ENCODE assay signal across 9 mouse cellular contexts in the genomic region with DNA sequence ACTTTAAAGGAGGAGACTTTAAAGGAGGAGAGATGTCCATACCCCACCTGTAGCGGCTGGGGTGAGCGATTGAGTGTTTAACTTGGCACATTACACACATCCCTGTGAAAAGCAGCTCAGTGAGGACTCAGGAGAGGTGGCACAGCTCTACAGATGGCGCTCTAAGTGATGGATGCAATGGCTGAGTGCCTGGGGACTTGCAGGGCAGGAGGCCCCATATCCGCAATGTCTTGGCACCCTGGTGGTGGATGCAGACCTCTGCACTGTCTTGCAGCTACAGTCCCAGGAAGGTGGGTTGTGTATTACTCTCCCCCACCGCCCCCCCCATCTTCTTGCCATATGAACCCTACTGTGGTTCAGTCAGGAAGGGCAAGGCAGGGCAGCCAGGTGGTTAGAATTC. TPM values are rescaled to one million over a fixed set of nuclear protein-coding genes. Genes with fewer than 3 reads are reported as not detected.
A peak's percentile ranks its signal among the peaks of the same experiment; 100 is the strongest.
DNase-seq lines count a peak whose midpoint lies in the region; ATAC-seq and TF ChIP-seq lines count a peak whose summit lies in the region.
"Had no signal": no experiment of that assay in that cellular context is flagged by ENCODE, and none has a peak within 500 bp of the region (broad histone marks: within the 10 kb centered on the region; RNA-seq: fewer than 3 reads in every experiment).

No protein-coding gene starts in this region.

- no peak for TF ChIP-seq EP300 in stomach, postnatal 0 days (optimal IDR thresholded peaks at IDR 0.05)

- TF ChIP-seq CTCF in layer of hippocampus, adult 2 months (conservative IDR thresholded peaks at IDR 0.05) = peak; percentile 49
- peak; percentile 60 for TF ChIP-seq CTCF in stomach, postnatal 0 days (IDR thresholded peaks at IDR 0.05; ENCODE audit: low read depth)

- H3K9me3 ChIP-seq in stomach, postnatal 0 days (ENCODE audit: control insufficient read depth, low read length) = no peaks in the 10 kb centered on the region

- no peak overlapping the region for H3K4me2 ChIP-seq in stomach, postnatal 0 days (replicated peaks; ENCODE audit: low read depth)

- WGBS in stomach, postnatal 0 days = 25% methylated on average over 5 of the region's 5 CpGs

- H3K27ac ChIP-seq in layer of hippocampus, adult 2 months = no peak overlapping the region
- H3K27ac ChIP-seq in stomach, postnatal 0 days (replicated peaks) = no peak overlapping the region

- no peak for DNase-seq in layer of hippocampus, adult 2 months (ENCODE audit: low spot score in 2 of 2)
- DNase-seq in layer of hippocampus, adult 9-10 months (ENCODE audit: low spot score) = no peak
- peak; percentile 46 for DNase-seq in T-cell, adult 2 months (ENCODE audit: low spot score)
- peak; percentile 38 to 66 for DNase-seq in kidney, postnatal 25 days
- peak; percentile 54 for DNase-seq in stomach, postnatal 0 days (ENCODE audit: low spot score)
- DNase-seq in layer of hippocampus, adult 8-10 months (ENCODE audit: low spot score in 2 of 2) = no peak
- no peak for DNase-seq in left cerebral cortex, adult 11 months (ENCODE audit: low spot score)
- DNase-seq in left cerebral cortex, postnatal 10 days (ENCODE audit: extremely low spot score in 1 of 2, low spot score in 2 of 2) = no peak
- DNase-seq: heart, postnatal 36 days had no signal

- H3K4me3 ChIP-seq in layer of hippocampus, adult 2 months = no peak overlapping the region
- H3K4me3 ChIP-seq in stomach, postnatal 0 days (ENCODE audit: low read depth, low read length) = no peak overlapping the region

- H3K9ac ChIP-seq in stomach, postnatal 0 days (ENCODE audit: low read length) = no peak overlapping the region

- intact Hi-C loops in left cerebral cortex, postnatal 10 days (cut with DNase I) = loop anchor here (2.0 kb wide), 1 partner anchor 46 kb away; no protein-coding TSS in a partner anchor

- peaks cover 7% of the 10 kb centered on the region; the same call in 1 of the 2 replicates for H3K36me3 ChIP-seq in stomach, postnatal 0 days (ENCODE audit: control insufficient read depth, insufficient read depth, low read length)

- no peak; the same call in 1 of the 2 replicates for ATAC-seq in stomach, postnatal 0 days (ENCODE audit: low FRiP score, low TSS enrichment)

- 0 out of 2 replicates have a peak, but pooled peaks cover under 1% of the 10 kb centered on the region for H3K4me1 ChIP-seq in stomach, postnatal 0 days (replicated peaks; ENCODE audit: control insufficient read depth, insufficient read depth)

- no peaks in the 10 kb centered on the region for H3K27me3 ChIP-seq in stomach, postnatal 0 days (ENCODE audit: control insufficient read depth, insufficient read depth, low read length)

RNA-seq across cellular contexts. Expression of a gene that starts 5.4 kb away (rescaled TPM):
- 1 to 10 TPM in 1 of 2 experiments, under 1 TPM in 1; 0.97 to 1.5 TPM for total RNA-seq in layer of hippocampus, adult 2 months (2021)
- 2.8 and 3.8 TPM in 2 replicates for polyA plus RNA-seq in stomach, postnatal 0 days (2015; fragmentation: Nextera tagmentation; extraction: Ambion mirVana)
- 1 to 10 TPM in 3 of 4 experiments, under 1 TPM in 1; 0.77 to 1.4 (median 1.2) TPM for total RNA-seq in layer of hippocampus, adult 8-10 months (2022)
- total RNA-seq in left cerebral cortex, postnatal 10 days (2021) = 1 to 10 TPM; 1.2 to 2.3 TPM

RNA-seq across cellular contexts. Expression of a gene that starts 6.4 kb away (rescaled TPM):
- total RNA-seq in layer of hippocampus, adult 2 months (2021) = 100 to 1,000 TPM; 109 to 120 TPM
- polyA plus RNA-seq in stomach, postnatal 0 days (2015; fragmentation: Nextera tagmentation; extraction: Ambion mirVana) = 39.3 and 47.5 TPM in 2 replicates
- total RNA-seq in layer of hippocampus, adult 8-10 months (2022) = 100 to 1,000 TPM; 116 to 120 (median 118) TPM
- total RNA-seq in left cerebral cortex, postnatal 10 days (2021) = 100 to 1,000 TPM; 127 TPM

RNA-seq across cellular contexts. Expression of a gene that starts 13.3 kb away (rescaled TPM):
- total RNA-seq in layer of hippocampus, adult 2 months (2021) = not detected
- polyA plus RNA-seq in stomach, postnatal 0 days (2015; fragmentation: Nextera tagmentation; extraction: Ambion mirVana) = not detected in 2 replicates
- total RNA-seq in layer of hippocampus, adult 8-10 months (2022) = not detected
- total RNA-seq in left cerebral cortex, postnatal 10 days (2021) = not detected
- total RNA-seq: heart, postnatal 36 days had no signal

RNA-seq across cellular contexts. Expression of a gene that starts 37.1 kb away (rescaled TPM):
- total RNA-seq in layer of hippocampus, adult 2 months (2021) = 100 to 1,000 TPM; 541 to 735 TPM
- 4.7 and 5.2 TPM in 2 replicates for polyA plus RNA-seq in stomach, postnatal 0 days (2015; fragmentation: Nextera tagmentation; extraction: Ambion mirVana)
- total RNA-seq in layer of hippocampus, adult 8-10 months (2022) = 1,000 to 10,000 TPM in 3 of 4 experiments, 100 to 1,000 TPM in 1; 912 to 1,488 (median 1,209) TPM
- 1,000 to 10,000 TPM; 1,004 to 1,053 TPM for total RNA-seq in left cerebral cortex, postnatal 10 days (2021)

RNA-seq across cellular contexts. Expression of a gene that starts 39.8 kb away (rescaled TPM):
- 10 to 100 TPM; 10.9 to 12.0 TPM for total RNA-seq in layer of hippocampus, adult 2 months (2021)
- 15.9 and 16.0 TPM in 2 replicates for polyA plus RNA-seq in stomach, postnatal 0 days (2015; fragmentation: Nextera tagmentation; extraction: Ambion mirVana)
- 10 to 100 TPM; 10.1 to 12.1 (median 10.7) TPM for total RNA-seq in layer of hippocampus, adult 8-10 months (2022)
- total RNA-seq in left cerebral cortex, postnatal 10 days (2021) = 1 to 10 TPM; 7.8 to 8.6 TPM

Comparison
In these comparisons a context has a peak if more than half of its experiments do, and no peak if none do; other contexts are left out.
1. DNase-seq: peak in T-cell, adult 2 months (single experiment), kidney, postnatal 25 days (2 of 2) and stomach, postnatal 0 days (single experiment); none in layer of hippocampus, adult 2 months (0 of 2), layer of hippocampus, adult 9-10 months (single experiment), layer of hippocampus, adult 8-10 months (0 of 2), left cerebral cortex, adult 11 months (single experiment) and left cerebral cortex, postnatal 10 days (0 of 2).